Mouse (Mus musculus) hindbrain, postnatal 0 days (tissue): ENCODE measurements around the gene Nr4a1. TPM values are rescaled to one million over a fixed set of nuclear protein-coding genes. Genes with fewer than 3 reads are reported as not detected.

Experiments used
- ATAC-seq: fragments of 200-750 bp; cut with Nextera tagmentation; 2 replicates; pipeline ENCODE4 v1.8.0; 2017; ENCODE audit warnings: mild to moderate bottlenecking, moderate TSS enrichment, moderate library complexity
- DNase-seq: peaks from one replicate; pipeline ENCODE4 v3.0.0-alpha.2; 2015; ENCODE audit warnings: low spot score
- H3K27ac ChIP-seq: fragments of 300-500 bp; sonication (generic); 2 replicates; pipeline ENCODE4 v1.5.1; 2014; ENCODE audit warnings: mild to moderate bottlenecking
- H3K27me3 ChIP-seq: fragments of 300-500 bp; sonication (generic); 2 replicates; pipeline ENCODE4 v1.6.1; 2014; ENCODE audit warnings: low read length, mixed read lengths; ENCODE audit not compliant: insufficient read depth
- H3K36me3 ChIP-seq: fragments of 300-500 bp; sonication (generic); 2 replicates; pipeline ENCODE4 v1.6.1; 2014; ENCODE audit warnings: low read length, mixed read lengths; ENCODE audit not compliant: insufficient read depth
- H3K4me1 ChIP-seq: fragments of 300-500 bp; sonication (generic); 2 replicates; pipeline ENCODE4 v1.6.1; 2014; ENCODE audit warnings: antibody characterized with exemption, low read length, mixed read lengths; ENCODE audit not compliant: insufficient read depth
- H3K4me2 ChIP-seq: fragments of 300-500 bp; sonication (generic); 2 replicates; pipeline ENCODE4 v1.6.1; 2014; ENCODE audit warnings: low read depth, mild to moderate bottlenecking, low read length, moderate library complexity, mixed read lengths
- H3K4me3 ChIP-seq: fragments of 300-500 bp; sonication (generic); 2 replicates; pipeline ENCODE4 v1.5.1; 2014; ENCODE audit warnings: low read length
- H3K9ac ChIP-seq: fragments of 300-500 bp; sonication (generic); replicated peaks from 2 replicates; pipeline ENCODE4 v1.6.1; 2014; ENCODE audit warnings: mild to moderate bottlenecking, low read length, moderate library complexity, mixed read lengths
- H3K9me3 ChIP-seq: fragments of 300-500 bp; sonication (generic); 2 replicates; pipeline ENCODE4 v1.6.1; 2016; ENCODE audit warnings: low read length, mixed read lengths
- CTCF ChIP-seq: IDR thresholded peaks from 2 replicates; pipeline ENCODE4 v1.5.1; 2016; ENCODE audit warnings: antibody characterized with exemption, control low read depth, low read depth
- WGBS: fragments of 180-500 bp; shearing (Covaris S2); extraction: QIAGEN DNeasy Blood & Tissue Kit; methylation state at CpG from one replicate; pipeline ENCODE4 v1.1.7; 2014; 5-methylcytosine and 5-hydroxymethylcytosine counted together
- polyA plus RNA-seq: library from polyadenylated mRNA; unstranded; fragments of >200 nt; fragmentation: Nextera tagmentation; extraction: Ambion mirVana; gene quantifications from 2 replicates; pipeline ENCODE4 v1.2.1, GENCODE M21; 2015
- total RNA-seq: library from RNA; depleted of rRNA; stranded (reverse); fragments of >200 nt; gene quantifications from 2 replicates; pipeline ENCODE4 v1.2.3, GENCODE M21; 2014

The Nr4a1 gene
- total and polyA plus RNA-seq, 2 experiments from 2014 or later: 6.5 to 10.3 TPM

DNA sequence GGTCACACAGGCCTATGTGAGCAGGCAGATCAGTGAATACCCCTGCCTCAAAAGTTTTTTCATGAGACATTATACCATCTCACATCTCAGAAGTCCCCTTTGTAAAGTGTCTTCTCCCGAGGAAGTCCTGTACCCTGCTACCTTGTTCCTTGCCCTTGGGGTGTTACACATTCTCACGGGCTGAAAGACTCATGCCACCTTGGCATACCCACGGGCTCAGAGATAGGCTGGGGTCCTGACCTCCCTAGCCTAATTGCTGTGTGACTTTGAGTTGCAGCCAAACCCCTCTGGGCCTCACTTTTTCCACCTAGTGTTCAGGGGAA lies 545 bp upstream of the Nr4a1 start:
- Histone ChIP-seq H3K27me3 (no peaks in the 10 kb centered on the region), H3K9me3 (no peaks in the 10 kb centered on the region), H3K4me2 (peak overlapping the region; percentile 58), H3K36me3 (no peaks in the 10 kb centered on the region), H3K4me3 (peak overlapping the region; percentile 58), H3K27ac (0 out of 2 replicates have a peak overlapping the region, but pooled peaks have one; percentile 27), H3K4me1 (no peaks in the 10 kb centered on the region), H3K9ac (peak overlapping the region; percentile 64)
- 27% methylated on average over 3 of the region's 3 CpGs for WGBS
- TF ChIP-seq CTCF: no peak
- no peak for DNase-seq
- ATAC-seq: 0 out of 2 replicates have a peak, but pooled peaks have one; percentile 7

DNA sequence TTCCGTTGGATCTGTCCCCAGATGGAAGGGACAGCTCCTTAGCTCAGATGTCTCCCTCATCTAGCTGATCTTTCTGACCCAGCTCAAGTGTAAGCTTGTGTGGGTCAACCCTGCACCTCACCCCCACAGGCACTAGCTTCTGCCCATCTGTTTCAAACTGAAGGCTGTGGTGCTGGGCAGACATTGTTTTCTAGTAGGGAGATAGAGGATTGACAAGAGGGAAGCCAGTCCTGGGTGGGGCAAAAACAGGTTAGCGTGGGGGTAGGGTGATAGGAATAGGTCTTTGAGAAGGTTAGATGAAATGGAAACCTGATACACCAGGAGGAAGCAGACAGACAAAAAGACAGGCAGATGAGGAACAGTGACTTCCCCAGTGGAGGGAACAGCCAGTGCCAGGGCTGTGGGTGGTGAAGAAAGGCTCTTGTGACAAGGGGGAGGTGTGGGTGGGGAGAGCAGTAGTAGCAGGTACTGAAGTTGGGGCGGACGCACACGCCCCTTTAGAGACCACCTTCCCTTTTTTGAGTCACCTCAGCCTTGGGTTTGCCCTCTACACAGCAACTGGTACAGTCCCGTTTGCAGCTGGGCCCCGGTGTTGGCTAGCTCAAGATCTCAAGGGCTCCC lies 1.9 kb downstream of the Nr4a1 start:
- no peak overlapping the region for H3K9ac ChIP-seq
- H3K9me3 ChIP-seq: no peaks in the 10 kb centered on the region
- no peak overlapping the region for H3K4me3 ChIP-seq
- no peak for DNase-seq
- H3K4me1 ChIP-seq: no peaks in the 10 kb centered on the region
- no peaks in the 10 kb centered on the region for H3K27me3 ChIP-seq
- no peak for TF ChIP-seq CTCF
- no peak overlapping the region for H3K4me2 ChIP-seq
- no peak for ATAC-seq
- no peaks in the 10 kb centered on the region for H3K36me3 ChIP-seq
- 86% methylated on average over 7 of the region's 7 CpGs for WGBS
- no peak overlapping the region for H3K27ac ChIP-seq

DNA sequence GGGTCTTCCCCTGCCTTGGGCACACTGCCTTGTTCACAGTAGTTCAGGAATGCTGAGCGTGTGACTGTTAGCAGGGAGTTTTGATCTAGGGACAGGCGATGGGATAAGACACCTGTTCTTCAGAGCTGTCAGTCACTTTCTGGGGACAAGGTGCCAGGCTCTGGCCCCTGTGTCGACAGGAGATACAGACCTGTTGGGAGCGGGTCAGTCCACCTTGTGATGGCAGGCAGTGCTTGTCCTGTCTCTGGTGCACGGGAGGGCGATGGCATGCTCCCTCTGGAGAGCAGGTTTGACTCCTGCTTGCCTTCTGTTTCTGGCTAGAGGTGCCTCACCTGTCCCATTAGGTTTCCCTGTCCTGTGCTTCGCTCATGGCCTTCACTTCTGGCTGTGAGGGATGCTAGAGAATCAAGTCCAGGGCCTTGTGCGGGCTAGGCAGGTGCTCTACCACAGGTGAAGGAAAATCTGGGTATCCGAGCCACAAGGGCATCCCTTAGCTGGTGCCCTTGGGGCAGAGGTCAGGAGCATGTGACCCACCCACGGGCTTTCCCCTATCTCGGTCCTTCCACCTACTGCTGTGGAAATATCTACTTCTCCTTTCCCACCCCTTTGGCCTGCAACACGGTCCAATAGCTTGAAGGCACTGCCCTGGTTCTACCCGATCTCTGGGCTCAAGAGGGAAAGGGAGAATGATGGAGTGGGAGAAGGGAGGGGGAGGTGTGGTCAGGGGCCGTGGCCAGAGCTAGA lies 2.6 kb downstream of the Nr4a1 start:
- Histone ChIP-seq H3K4me2 (no peak overlapping the region), H3K9ac (no peak overlapping the region), H3K27ac (no peak overlapping the region), H3K9me3 (no peaks in the 10 kb centered on the region), H3K27me3 (no peaks in the 10 kb centered on the region), H3K4me3 (no peak overlapping the region), H3K4me1 (no peaks in the 10 kb centered on the region), H3K36me3 (no peaks in the 10 kb centered on the region)
- ATAC-seq: no peak
- WGBS: 85% methylated on average over 14 of the region's 14 CpGs
- TF ChIP-seq CTCF: no peak
- DNase-seq: no peak

DNA sequence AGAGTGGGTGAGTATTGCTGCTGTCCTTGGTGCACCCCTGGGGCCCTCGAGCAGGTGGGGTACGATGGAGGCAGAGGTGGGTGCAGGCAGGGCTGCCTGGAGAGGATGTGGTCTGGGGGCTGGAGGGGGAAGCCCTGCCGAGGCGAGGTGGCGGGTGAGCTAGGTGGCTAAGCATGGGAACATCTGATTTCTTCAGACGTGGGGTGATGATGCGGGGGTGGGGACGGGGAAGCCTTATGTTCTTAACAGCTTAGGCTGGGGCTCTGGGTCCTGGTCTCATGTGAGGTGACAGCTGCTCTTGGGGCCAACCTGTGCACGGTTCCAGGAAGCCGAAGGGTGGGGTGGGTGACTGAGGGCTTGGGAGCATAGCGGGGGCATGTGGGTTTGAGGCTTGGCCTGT lies 4.4 kb downstream of the Nr4a1 start:
- DNase-seq (no peak), ATAC-seq (no peak)
- Histone ChIP-seq H3K4me1 (no peaks in the 10 kb centered on the region), H3K27me3 (no peaks in the 10 kb centered on the region), H3K9ac (no peak overlapping the region), H3K27ac (no peak overlapping the region), H3K36me3 (no peaks in the 10 kb centered on the region), H3K4me2 (no peak overlapping the region), H3K9me3 (no peaks in the 10 kb centered on the region), H3K4me3 (no peak overlapping the region)
- no peak for TF ChIP-seq CTCF
- 88% methylated on average over 11 of the region's 11 CpGs for WGBS

DNA sequence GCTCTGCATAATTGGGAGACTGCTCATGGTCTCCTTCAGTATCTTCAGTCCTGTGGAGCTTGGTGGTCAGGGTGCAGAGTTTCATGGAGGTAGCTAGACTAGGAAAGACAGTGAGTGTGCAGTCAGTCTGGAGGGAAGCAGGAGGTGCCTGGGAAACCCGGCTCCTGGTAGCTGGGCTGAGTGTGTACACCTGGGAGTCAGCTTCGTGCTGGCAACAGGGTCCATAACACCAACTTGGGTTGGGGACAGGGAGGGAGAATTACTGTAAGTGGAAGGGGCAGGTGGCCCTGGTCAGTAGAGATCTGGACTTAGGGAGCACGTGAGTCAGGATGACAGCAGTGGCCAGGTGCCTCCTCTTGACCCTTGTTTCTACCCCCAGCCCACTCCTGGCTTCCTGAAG lies 5.9 kb downstream of the Nr4a1 start:
- H3K4me2 ChIP-seq: no peak overlapping the region
- TF ChIP-seq CTCF: no peak
- no peak for DNase-seq
- no peak overlapping the region for H3K9ac ChIP-seq
- ATAC-seq: no peak
- no peaks in the 10 kb centered on the region for H3K27me3 ChIP-seq
- 0 out of 2 replicates have a peak overlapping the region, but pooled peaks have one; percentile 8 for H3K27ac ChIP-seq
- WGBS: 74% methylated on average over 3 of the region's 3 CpGs
- H3K9me3 ChIP-seq: no peaks in the 10 kb centered on the region
- H3K4me1 ChIP-seq: no peaks in the 10 kb centered on the region
- no peak overlapping the region for H3K4me3 ChIP-seq
- no peaks in the 10 kb centered on the region for H3K36me3 ChIP-seq

DNA sequence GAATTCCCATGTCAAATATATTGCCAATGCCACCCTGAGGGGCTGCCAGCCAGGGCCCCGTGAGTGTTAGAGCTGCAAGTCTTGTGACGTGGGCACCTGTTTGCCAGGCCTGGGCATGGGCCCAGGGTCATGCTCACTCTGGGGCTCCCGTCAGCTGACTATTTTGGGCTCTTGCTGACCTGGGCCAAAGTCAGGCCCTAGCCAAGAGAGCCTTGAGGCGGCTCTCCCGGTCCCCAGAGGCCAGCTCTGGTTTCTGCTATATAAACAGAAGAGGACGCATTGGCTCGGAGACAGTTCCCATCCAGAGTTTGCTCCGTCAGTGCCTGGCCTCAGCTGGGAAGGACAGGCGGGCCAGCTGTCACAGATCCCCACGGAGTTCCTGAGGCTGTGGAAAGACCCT lies 6.3 kb downstream of the Nr4a1 start:
- WGBS: 39% methylated on average over 10 of the region's 10 CpGs

More for the DNA sequence above, 6.3 kb downstream of the Nr4a1 start:
- Histone ChIP-seq H3K36me3 (no peaks in the 10 kb centered on the region), H3K27ac (no peak overlapping the region), H3K27me3 (no peaks in the 10 kb centered on the region), H3K4me2 (no peak overlapping the region), H3K4me1 (no peaks in the 10 kb centered on the region), H3K9ac (no peak overlapping the region), H3K4me3 (no peak overlapping the region), H3K9me3 (no peaks in the 10 kb centered on the region)
- ATAC-seq (peak; percentile 52; the same call in 1 of the 2 replicates), DNase-seq (peak; percentile 51)
- no peak for TF ChIP-seq CTCF
